Mouse (Mus musculus) spleen, postnatal 10 days (tissue): ENCODE results near the gene Gm27029.
A peak's percentile ranks its signal among the peaks of the same experiment; 100 is the strongest.
"Not testable (repeated sequence)": the region's sequence is repeated elsewhere in the genome, so short reads cannot be mapped to it uniquely, and the experiment has no call there.

Experiments
- DNase-seq, 2 experiments: peaks; one replicate each; pipeline ENCODE4 v3.0.0; 2021 to 2022; ENCODE audit warnings: low spot score in 2 of 2

Gene Gm27029

GRCm38 (mm10) chr11:101424105-101424851 is at the start of gene Gm27029:
Gene Gm27029, minus strand, starts transcription at chr11:101424796.
- DNase-seq, result no peak

GRCm38 (mm10) chr11:101474298-101474697 is 49.7 kb upstream of the Gm27029 start:
- no peak for DNase-seq

GRCm38 (mm10) chr11:101473686-101474085 is 49.1 kb upstream of the Gm27029 start:
- not testable (repeated sequence) for DNase-seq

GRCm38 (mm10) chr11:101472336-101472735 is 47.7 kb upstream of the Gm27029 start:
- no peak for DNase-seq

DNA sequence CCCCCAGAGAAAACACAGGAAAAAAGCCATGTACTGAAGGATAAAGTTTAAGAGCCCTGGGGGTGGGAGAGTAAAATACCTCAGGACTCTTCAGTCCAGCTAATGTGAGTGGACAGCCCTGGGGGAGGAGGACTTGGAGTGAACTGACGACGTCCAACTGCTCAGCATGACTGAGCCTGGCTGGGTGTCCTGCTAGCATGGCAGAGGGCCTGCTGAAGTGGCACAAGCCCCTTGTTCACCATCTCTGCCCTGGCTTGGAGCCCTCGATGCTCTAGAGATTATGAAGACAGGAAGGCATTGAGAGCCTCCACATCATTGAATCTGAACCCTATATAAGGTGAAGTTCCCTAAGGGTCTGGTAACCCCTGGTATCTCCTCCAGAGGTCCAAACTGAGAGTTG is 47.3 kb upstream of the Gm27029 start:
- no peak for DNase-seq

DNA sequence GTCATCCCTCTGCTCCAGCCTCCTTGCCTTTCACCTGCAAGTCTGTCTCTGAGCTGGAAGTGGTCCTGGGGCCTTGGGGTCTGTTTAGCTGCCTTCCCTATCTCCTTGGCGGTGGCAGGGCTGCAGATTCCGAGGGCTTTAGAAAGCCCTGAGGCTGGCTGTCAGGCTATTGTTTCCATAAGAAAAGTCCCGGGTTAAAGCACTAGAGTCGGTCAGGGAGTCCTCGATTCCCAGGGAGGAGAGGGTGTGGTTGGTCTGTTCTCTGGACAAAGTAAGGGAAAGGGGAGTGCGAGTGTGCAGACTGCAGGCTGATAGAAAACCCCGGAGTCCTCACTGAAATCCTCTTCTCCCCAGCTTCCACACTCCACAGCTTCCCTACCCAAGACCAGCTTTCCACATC is 45.6 kb upstream of the Gm27029 start:
- DNase-seq, result no peak

DNA sequence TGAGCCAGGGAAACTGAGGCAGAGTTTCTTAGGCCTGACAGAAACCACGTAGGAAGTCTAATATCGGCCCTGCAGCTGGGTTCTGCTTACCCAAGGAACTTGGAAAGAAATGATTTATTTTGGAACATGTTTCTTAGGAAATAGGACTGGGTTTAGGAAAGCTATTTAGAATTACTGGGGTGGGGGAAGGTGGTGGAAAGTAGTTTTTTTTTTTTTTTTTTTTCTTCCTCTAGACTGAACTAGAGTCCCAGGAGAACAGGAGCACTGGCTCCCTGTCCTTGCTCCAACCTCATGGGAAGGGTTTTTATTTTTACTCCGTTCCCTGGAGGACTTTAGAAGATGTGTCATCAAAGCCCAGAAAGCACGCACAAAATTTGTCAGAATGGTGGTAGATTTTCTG is 44.6 kb upstream of the Gm27029 start:
- DNase-seq, result no peak

DNA sequence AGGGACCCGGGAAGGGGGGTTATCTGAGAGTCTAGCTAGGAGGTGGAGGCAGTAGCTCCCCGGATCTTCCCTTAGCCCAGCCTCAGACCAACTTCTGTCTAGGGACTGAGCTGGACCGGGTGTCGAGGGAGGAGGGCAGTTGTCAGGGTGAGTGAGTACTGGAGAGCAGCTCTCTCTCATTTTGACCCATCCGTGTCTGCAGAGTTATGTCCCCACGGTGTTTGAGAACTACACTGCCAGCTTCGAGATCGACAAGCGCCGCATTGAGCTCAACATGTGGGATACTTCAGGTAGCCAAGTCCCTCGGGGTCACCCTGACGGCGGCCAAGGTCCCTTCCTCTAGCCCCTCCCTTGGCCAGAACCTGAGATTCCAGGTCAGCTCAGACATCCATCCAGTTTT is 44.1 kb upstream of the Gm27029 start:
- no peak for DNase-seq

DNA sequence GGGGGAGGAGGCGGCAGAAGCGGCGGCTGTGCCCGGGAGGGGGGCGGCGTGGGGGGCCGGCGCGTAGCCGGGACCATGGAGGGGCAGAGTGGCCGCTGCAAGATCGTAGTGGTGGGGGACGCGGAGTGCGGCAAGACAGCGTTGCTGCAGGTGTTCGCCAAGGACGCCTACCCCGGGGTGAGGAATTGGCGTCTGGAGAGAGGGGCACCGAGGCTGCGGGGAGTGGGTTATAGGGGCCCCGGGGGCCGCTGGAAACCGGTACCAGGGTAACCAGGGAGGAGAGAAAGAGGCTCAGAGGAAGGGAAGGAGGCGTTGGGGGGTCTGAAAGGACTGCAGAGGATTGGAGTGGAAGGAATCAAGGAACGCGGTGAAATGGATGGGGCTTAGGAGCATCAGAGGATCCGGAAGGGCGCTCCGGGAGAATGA is 43.7 kb upstream of the Gm27029 start:
- DNase-seq, result no peak

DNA sequence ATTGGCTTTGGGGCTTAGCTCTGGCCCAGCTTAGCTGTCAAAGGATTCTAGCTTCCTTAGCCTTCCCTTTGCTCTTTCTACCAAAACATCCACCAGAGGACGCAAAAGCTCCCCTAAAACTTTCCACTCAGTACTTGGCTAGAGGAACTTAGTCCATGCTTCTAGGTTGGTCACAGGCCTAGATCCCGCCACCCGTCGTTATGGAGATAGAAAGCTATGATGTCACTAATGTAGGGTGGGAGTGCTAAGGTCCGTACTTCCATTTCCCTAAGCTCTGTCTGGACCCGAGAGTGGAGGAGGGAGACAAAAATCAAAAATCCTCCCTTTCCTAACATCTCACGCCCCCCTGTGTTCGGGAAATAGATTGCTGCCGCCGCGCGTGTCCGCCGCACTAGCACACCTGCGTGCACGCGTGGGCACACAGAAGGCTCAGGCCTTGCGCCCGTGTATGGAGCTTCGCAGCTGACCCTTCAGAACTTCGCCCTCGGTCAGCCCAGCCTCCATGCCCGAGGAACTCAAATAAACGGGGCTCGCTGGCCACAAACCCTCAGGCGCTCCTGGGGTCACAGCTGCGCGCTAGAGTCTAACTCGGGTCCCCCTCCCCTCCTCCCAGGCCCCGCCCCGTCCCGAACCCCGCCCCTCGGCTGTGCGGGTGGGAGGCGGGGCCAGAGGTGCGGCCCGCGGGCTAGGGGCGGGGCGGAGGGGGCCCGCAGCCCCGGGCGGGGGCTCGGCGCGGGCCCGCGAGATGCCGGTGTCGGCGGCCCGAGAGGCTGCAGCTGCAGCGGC is 43.1 kb upstream of the Gm27029 start:
- DNase-seq, result peak; percentile 40 to 65

DNA sequence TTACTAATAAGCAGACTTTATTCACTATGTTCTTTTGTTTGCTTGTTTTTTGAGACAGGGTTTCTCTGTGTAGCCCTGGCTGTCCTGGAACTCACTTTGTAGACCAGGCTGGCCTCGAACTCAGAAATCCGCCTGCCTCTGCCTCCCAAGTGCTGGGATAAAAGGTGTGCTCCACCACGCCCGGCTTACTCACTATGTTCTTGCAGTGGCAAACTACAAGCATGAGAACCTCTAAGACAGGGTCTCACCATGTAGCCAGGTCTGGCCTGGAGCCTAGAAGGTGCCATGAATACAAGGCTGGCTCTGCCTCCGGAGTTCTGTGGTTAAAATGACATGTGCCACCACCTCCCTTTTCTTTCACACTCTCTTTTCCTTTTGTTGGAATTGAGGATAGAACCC is 42.0 kb upstream of the Gm27029 start:
- not testable (repeated sequence) for DNase-seq

DNA sequence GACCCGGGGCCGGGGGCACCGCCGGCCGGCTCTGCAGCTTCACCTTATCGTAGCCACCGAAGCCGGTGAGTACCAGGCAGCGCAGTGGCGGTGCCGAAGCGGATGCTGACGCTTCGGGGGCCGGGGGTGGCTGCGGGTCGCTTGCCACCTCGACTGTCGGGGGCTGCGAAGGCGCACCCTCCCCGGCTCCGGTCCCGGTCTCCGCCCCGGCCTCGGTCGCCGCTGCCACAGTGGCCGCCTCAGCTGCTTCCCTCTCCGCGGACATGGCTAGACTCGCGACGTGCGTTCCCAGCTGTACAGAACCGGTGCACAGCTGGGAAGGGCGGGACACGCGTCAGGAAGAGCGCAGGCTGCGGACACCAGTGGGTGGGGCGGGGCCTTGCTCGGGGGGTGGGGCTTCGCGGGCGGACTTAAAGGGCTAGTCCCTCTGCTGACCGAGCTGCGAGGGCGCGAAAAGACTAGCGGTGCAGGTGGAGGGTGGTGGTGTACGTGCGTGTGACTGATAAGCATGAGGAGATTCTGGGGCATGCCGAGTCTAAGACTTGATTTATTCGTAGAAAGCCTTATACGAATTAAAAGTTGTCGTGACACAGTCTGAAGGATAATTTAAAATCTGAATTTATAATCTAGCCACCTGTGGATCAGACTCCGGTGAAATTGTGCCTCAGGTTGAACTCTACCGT is 41.4 kb upstream of the Gm27029 start, which contains the start of gene Vat1:
TSS of gene Vat1 (minus strand) at position 362 of the 683 bp plus-strand sequence.
- peak; percentile 61 to 71 for DNase-seq

DNA sequence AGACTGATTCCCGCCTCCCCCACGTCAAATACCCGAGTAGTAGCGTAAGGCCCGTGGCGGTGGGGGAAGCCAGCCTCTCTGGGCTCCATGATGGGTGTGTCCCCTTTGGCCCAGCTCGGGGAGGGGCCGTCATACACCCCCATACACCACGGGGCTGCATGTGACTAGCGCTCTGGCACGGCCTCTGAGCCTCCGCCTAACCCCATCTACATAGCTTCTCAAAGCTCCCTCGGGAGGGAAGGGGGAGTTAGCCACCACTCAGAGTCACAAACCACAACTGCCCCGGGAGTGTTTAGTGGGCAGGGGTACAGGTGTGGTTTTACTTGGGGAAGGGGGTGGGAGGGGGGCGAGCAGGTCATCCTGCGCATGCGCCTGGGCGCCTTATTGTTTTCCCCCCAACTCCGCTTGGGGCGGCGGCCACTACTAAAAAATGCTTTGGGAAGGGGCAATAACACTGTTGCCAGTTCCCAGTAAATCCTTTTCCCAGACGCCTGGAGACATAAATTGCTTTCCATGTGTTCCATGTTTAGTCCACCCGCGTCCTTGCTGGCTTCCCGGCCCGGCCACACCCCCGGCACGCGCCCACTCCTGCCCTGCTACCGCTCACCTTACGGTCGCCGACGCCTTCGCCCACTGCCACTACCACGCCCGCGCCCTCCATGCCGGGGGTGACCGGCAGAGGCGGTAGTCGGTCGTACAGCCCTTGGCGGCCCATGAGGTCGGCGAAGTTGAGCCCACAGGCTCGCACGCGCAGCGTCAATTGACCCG is 40.7 kb upstream of the Gm27029 start:
- peak; percentile 41 to 53 for DNase-seq

DNA sequence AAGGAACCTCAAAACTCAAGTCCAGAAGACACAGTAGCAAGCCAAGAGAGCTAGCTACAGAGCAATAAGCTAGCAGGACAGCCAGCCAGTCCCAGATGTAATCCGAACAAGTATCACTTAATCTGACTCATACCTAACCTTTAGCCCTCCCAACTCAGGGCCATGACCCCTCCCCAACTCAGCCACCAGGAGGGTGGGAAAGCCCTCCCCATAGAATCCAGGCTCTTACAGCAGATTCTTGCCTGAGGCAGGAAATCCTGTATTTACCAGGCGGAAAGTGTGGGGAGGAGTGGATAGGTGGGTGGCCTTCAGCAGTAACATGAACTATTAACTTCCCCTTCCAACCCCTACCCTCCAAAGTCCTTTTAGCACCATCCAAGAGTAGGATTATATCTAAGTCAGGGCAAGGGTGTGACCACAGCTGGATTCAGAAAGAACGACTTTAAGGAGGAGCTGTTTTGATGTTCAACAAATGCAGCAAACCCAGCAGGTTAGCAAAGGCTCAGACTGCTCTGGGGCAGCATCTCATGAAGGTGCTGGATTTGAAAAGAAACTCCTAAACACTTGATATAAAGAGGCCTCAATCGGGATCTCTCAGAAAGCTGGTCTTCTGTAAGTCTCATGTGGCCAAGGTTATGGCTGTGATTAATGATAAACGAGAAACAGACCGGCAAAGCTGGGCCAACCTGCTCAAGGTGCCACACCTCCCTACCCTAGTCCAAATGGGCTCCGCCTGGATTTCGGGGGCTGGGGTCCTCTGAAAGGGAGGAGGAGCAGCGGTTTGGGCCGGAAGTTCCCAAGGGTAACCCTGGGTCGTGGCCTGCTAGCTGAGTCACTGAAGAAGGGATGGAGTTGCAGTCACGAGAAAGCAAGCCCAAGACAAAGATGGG is 39.9 kb upstream of the Gm27029 start, which contains the start of gene Rnd2:
TSS of gene Rnd2 (plus strand) at position 789 of the 890 bp plus-strand sequence.
- DNase-seq, result no peak

DNA sequence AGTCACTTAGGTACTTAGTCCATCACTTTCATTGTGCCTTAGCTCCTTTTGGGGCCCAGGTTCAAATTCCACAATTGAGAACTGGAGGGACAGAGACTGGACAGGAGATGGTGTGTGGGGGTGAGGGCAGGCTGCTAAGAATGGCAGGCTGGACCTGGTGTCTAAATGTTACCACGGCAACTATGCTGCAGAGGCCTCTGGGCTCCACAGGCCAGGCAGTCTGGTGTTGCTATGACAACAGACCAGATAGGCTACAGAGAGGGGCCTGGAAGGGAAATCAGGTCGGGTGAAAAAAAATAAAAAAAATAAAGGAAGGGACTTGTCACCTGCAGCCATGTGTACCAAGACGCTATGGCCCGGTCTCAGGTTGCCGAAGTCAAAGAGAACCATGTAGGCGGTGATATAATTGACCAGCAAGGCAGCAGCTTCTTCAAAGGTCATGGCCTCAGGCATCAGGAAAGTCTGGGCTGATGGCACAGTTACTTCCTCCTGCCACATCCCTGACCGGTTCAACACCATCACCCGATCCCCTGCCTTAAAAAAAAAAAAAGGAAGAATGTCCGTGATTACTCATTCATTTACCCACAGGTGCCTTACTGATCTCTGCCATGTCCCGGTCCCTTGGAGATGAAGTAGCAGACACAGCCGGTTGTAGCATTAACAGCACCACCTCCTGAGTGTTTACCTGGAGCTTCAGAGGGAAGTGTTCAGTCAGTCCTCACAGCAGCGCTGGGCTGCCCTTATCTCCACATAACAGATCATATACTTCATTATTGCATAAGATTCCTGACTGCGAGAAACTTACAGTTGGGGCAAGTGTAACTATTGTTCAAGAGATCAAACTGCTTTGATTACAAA is 38.2 kb upstream of the Gm27029 start:
- DNase-seq, result no peak

- no peak for DNase-seq
These were observed 37.5 kb upstream of the Gm27029 start for GRCm38 (mm10) chr11:101462141-101462540.

- DNase-seq, result no peak
These were observed 35.7 kb upstream of the Gm27029 start for GRCm38 (mm10) chr11:101460321-101460720.

DNA sequence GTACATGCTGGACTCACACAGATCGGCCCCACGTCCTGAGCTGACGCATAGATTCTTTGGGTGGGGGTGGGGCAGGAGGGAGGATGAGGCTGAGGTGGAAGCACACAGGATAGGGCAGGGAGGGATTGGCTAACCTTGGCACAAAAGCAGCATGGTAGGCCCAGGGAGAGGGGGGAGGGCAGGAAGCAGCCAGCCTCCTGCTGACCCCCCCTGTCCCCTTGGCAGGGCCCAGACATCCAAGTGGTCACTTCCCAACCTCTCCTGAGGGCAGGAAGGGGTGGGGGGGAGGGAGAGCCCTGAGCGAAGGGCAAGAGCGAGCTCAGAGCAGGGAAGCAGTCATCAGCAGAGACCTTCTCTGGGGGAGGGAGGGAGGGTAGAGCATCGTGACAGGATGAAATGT is 35.1 kb upstream of the Gm27029 start:
- DNase-seq, result no peak

DNA sequence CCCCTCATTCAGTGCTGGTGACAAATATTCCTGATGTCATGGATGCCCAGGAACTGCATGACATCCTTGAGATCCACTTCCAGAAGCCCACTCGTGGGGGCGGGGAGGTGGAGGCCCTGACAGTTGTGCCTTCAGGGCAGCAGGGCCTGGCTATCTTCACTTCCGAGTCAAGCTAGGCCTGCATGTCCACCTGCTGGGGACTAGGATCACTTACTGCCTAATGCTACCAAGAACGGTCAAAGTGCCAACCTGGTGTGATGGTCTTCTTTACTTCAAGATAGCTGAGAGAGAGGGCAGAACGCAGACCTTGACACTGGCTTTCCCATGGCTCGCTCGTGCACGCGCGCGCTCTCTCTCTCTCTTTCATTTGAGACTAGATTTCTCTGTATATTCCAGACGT is 33.6 kb upstream of the Gm27029 start:
- DNase-seq, result no peak

DNA sequence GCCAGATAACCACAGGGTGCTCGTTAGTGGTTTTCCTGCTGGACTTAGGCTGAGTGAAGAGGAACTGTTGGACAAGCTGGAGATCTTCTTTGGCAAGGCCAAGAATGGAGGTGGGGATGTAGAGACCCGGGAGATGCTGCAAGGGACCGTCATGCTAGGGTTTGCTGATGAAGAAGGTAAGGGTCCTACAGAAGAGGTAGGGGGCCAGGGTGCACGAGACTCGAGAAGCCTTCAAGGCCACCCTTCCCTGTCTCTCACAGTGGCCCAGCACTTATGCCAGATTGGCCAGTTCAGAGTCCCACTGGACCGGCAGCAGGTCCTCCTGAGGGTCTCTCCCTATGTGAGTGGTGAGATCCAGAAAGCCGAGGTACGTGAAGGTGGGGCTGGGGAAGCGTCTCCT is 33.0 kb upstream of the Gm27029 start:
- DNase-seq, result no peak
